Mouse (Mus musculus) right cerebral cortex, adult 2 months (tissue): ENCODE data around the gene Abca12.

ENCODE experiments used
- DNase-seq, 2 experiments: peaks; one replicate each; pipeline ENCODE4 v3.0.0; 2021 to 2022; ENCODE audit warnings: low spot score in 2 of 2

Abca12 gene

DNA sequence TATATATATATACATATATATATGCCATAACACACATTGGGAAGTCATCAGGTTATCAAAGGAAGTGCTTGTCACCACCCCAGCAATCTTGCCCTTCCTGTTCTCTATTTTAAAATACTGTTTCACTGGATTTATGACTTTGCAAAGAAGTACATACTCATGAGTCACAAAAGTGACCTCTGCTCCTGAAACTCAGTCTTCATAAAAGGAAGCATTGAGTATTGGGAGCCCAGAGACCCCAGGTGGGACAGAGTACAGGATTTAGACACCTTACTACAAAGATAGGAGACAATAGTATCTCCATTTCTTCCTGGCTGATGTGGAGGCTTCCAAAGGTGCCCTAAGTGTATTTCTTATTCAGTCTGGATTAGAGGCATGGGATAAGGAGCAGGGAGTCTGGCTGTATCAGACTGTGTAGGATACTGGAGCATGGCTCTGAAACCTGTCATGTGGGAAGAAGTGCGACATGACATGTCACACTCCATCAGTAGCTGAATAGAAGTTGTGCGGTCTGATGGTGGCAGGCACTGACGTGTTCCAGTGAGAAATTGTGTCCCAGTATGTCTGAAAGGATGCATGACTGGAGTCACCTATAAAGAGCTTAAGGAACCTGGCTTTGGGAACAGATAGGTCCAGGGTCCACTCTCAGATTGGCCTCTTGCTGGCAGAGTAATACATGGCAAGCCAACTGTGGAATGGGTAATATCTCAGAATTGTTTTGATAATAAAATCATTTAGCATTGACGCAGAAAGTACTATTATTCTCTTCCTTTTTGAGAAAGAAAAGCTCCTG is 76.0 kb downstream of the Abca12 start:
- no peak for DNase-seq

DNA sequence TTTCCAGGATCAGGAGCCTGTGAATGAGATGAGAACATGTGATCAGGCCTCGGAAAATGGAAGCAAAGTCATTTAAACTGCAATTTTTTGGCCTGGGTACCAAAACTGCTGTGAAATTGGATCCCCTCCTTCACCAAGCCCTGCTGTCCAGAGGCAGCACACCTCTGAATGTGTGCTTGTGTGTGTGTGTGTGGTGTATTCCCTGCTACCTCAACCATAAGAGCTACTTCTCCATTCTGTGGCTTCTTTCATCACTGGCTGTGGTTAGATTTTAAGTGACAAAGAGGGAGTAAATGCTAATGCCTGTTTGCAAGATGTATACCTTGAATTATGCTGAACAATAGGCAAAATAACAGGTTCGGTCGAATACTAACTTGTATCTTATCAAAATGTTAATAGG is 84.4 kb downstream of the Abca12 start:
- DNase-seq: no peak

- no peak for DNase-seq
Observed at GRCm38 (mm10) chr1:71312171-71312570, 102.5 kb downstream of the Abca12 start.

DNA sequence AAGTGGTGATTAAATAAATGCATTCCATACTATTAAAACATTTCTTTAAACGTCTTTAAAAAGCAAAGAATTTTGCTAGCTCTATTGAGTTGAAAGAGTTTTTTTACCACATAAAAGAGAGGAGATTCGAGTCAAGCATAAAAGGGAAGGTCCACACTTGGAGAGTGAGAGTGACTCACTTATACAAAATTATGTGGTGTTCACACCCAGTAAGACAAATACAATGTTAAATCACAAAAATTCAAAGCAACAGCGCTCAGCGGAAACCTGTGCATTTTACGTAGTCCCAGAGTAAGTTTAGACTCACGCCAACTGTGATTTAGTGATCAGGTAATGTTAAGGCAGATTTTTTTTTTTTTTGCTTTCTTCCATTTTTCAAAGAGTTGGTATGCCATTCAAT is 104.1 kb downstream of the Abca12 start:
- DNase-seq: no peak

DNA sequence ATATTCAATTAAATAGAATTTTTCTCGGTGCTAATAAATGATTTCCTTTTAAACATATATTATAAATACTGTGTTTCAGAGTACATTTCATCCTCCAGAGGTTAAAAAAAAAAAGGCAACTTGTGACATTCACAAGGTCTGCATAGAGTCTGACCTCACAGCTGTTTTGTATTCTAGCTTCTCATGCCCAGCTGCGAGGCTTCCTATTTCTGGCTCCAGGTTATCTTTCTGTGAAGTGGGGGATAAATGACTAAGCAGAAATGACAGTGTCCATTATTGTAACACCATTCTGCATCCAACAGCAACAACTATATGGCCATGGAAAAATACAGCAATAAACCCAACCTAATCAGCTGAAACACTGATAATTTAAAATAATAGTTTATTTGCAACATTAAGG is 107.3 kb downstream of the Abca12 start:
- no peak for DNase-seq

DNA sequence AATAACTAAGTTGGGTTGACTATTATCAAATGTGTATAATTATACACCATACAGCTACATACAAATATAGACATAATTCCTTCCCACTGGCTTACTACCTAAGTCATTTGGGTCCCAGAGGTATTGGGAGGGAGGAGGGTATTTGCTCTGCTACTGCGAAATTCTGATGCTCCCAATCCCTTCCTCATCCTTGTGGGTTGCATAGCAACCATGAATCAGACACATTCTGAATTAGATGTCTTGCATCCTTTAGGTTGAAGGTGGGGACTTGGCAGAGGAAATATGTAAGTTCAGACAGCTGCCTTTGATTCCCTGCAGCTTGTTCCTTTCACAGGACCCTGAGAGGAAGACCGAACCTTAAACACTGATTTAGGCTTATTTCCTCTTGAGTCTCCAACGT is 108.5 kb downstream of the Abca12 start:
- DNase-seq: no peak

DNA sequence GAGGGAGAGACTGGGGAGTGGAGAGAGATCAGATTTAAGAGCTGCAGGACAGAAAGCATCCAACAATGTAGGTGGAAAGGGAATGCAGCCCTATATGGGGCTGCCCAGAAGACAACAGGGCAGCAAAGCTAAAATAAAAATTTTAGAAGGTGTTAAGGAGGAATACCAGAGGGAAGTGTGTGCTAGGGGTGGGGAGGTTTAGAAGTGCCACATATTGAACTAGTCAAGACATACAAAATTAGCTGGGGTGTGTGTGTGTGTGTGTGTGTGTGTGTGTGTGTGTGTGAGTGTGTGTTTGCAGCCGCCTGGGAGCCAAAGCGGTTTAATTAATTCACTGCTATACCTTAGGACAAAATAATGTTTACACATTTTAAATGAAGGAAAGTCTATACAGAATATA is 110.1 kb downstream of the Abca12 start:
- no peak for DNase-seq

GRCm38 (mm10) chr1:71297021-71297420 is 117.7 kb downstream of the Abca12 start:
- no peak for DNase-seq

DNA sequence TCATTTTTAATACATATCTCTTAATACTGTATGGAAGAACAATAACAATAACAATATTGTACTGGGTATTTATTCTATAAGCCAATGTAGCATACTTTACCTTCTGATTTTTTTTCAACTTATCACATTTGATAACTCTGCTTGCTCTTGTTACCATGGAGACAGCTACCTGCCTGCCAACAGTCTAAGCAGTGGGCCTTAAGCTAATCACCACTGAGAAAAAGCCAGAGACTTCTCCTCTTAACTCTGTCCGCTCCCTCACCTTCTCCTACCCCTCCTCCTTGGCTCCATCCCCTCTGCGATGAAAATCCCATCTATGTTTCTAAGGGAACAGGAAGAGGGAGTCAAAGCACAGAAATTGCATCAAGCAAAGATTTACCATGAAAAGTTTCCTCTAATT is 118.1 kb downstream of the Abca12 start:
- no peak for DNase-seq

GRCm38 (mm10) chr1:71291917-71292316 is 122.8 kb downstream of the Abca12 start:
- no peak for DNase-seq

GRCm38 (mm10) chr1:71289511-71289910 is 125.2 kb downstream of the Abca12 start:
- peak; percentile 74 to 78 for DNase-seq

DNA sequence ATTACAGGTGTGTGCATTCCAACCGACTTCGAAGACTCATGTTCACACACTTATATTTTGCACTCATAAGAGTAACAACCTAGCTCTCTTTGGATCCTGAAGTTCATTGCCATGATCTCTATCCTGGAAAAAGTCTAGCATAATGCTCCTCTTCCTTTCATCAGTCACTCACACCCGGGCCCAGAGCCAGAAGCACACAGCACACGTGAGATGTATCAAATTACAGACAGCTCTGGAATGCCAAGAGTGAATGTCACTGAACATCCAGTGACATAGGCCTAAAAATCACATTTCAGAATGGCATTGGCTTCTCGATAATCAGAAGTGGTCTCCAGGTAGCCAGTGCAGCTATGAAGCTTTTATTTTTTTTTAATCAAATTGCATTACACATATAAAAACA is 137.8 kb downstream of the Abca12 start:
- no peak for DNase-seq

DNA sequence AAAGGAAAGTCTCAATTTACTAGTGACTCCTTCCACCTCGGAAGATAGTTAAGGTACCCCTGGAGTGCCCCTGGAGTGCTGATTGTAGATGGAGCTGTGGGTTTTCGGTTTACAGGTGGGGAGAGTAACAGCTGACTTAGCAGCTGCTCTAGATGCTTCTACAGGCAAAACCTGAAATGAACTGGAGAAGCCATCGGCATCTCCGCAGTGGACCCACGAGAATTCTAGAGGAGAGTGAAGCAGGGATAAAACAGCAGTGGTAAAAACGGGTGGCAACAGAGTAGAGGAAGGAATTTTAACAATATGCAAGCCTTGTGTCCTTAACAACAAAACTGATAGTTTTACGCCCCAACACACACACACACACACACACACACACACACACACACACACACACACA is 142.2 kb downstream of the Abca12 start:
- DNase-seq: peak; percentile 17 to 19

DNA sequence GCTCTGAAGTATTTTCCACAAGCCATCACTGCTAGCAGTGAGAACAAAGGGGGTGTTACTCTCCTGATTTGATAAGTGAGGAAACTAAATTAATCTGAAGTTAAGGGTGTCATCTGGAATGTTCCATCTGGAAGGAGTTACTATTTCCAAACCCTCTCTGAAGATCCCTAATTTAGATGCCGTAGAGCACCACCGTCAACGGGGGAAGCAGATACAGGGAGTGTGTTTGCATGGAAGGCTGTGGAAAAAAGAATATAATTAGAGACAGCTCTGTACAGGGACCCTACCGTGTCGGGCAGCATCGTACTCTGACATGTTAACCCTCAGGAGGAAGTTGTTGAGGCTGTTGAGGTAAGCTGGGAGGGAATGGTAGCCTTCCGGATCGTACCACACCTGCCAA is 142.6 kb downstream of the Abca12 start:
- peak; percentile 13 to 15 for DNase-seq

DNA sequence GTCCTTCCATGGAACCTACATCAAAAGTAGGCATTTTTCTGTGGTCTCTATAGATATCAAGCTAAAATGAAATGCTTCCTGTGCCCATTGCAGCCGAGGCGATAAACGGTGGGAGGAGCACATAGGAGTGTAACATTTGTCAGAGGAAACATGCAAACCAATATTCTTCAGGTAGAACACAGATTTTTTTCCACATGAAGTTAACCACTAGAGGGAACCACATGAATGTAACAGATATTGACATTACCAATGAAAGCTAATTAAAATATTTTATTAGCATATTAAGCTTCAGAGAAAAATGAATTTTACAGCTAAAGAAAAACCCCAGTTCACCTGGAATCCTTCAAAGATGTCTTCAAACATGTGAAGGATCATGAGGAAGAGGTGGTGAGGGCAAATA is 144.6 kb downstream of the Abca12 start:
- DNase-seq: no peak

DNA sequence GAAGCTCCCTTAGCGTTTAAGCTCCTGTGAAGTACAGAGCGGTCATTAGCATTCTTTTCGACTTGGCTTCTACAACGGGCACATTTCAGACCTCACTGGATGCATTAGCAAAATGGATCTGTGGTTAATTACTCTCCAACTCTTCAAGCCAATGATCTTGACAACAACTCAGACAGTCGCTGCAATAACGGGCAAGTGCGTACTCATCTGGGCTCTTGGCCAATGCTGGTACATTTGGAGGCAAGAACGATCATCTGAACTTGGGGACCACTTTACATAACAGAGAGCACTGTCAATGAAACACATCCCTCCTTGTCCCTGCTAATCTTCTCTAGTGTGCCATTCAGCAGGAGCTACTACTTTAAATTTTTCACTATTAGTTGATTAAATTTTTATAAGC is 148.1 kb downstream of the Abca12 start:
- DNase-seq: no peak

GRCm38 (mm10) chr1:71263532-71263931 is 151.2 kb downstream of the Abca12 start:
- no peak for DNase-seq

- no peak for DNase-seq
Observed at GRCm38 (mm10) chr1:71244647-71245046, 170.1 kb downstream of the Abca12 start.

DNA sequence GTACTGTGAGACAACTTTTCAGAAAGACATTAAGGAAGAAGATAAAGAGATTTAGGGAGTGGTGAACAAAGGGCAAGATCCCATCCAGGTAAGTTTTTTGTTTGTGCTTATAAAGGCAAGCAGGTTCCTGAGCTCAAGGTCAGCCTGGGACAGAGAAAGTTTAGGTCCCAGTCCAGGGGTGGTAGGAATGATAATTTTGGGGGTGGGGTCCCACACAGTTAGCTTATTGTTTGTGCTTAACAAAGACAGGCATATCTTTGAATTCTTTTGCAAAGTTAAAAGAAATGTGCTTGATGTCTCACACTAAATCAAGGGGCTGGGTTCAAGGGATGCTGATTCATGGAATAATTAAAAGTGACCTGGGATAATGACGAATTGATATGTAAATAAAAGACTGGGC is 173.3 kb downstream of the Abca12 start:
- no peak for DNase-seq

DNA sequence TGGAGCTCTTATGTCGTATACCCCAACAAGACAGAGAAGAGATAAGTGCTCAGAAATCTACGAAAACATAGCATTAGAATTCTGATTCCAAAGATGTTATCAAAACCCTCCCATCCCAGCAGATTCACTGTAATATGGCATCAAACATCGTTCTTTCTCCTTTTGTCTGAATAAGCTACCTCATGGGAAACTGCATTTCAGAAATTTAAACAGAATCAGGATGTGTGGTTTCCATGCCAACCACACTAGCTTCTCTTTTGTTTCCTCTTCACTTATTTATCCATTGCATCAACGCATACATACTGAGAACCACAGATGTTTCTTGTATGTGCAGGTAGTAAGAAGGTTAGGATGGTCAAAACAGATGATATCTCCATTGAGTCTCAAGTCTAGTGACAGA is 175.1 kb downstream of the Abca12 start:
- DNase-seq: no peak

- no peak for DNase-seq
Observed at GRCm38 (mm10) chr1:71235335-71235734, 179.4 kb downstream of the Abca12 start.

GRCm38 (mm10) chr1:71231211-71231610 is 183.5 kb downstream of the Abca12 start:
- DNase-seq: no peak

- DNase-seq: no peak
Observed at GRCm38 (mm10) chr1:71203581-71203980, 211.1 kb downstream of the Abca12 start.

DNA sequence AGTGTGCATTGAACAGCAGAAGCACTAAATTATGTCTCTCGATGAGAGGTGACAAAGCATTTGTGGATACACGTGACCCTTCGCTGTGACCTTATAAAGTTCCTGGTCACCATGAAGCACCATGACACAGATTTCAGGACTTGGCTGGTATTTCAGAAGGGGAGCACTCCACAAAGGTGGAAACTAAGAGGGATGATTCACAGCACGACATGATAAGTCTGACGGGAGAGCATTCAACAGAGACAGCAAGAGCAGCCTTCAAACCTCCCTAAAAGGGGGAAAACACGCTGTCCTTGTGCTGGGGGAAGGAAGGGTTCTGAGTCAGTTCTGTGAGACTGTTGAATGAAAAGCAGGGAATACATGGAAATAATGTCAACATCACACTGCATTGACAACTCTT is 218.5 kb downstream of the Abca12 start:
- no peak for DNase-seq
